Mouse (Mus musculus): ENCODE results near the gene 4930539E08Rik. TPM values are rescaled to one million over a fixed set of nuclear protein-coding genes. Genes with fewer than 3 reads are reported as not detected.

4930539E08Rik gene
- total RNA-seq, 2 experiments from 2014 or later: 9.4 to 11.2 TPM

- DNase-seq (ENCODE audit: extremely low spot score in 1 of 2, low spot score in 2 of 2): no peak
- Histone ChIP-seq H3K4me3 (no peak overlapping the region), H3K27ac (no peak overlapping the region)
- intact Hi-C loops (cut with DNase I): no loop called here
- no peak for TF ChIP-seq CTCF (IDR thresholded peaks at IDR 0.05)
These were observed 27.0 kb upstream of the 4930539E08Rik start for GRCm38 (mm10) chr17:28942101-28942500.

GRCm38 (mm10) chr17:28940776-28941555 is 25.8 kb upstream of the 4930539E08Rik start:
- Histone ChIP-seq H3K4me3 (no peak overlapping the region), H3K27ac (no peak overlapping the region)
- intact Hi-C loops (cut with DNase I): no loop called here
- no peak for DNase-seq (ENCODE audit: extremely low spot score in 1 of 2, low spot score in 2 of 2)
- TF ChIP-seq CTCF (IDR thresholded peaks at IDR 0.05): no peak

- no peak for DNase-seq (ENCODE audit: extremely low spot score in 1 of 2, low spot score in 2 of 2)
- peak; percentile 50 for TF ChIP-seq CTCF (IDR thresholded peaks at IDR 0.05)
These were observed 21.7 kb upstream of the 4930539E08Rik start for GRCm38 (mm10) chr17:28936622-28937345.

GRCm38 (mm10) chr17:28936133-28936532 is 21.0 kb upstream of the 4930539E08Rik start:
- TF ChIP-seq CTCF (IDR thresholded peaks at IDR 0.05): no peak
- DNase-seq (ENCODE audit: extremely low spot score in 1 of 2, low spot score in 2 of 2): no peak
- H3K4me3 ChIP-seq: no peak overlapping the region
- no peak overlapping the region for H3K27ac ChIP-seq
- intact Hi-C loops (cut with DNase I): no loop called here

More at GRCm38 (mm10) chr17:28936622-28937345, 21.7 kb upstream of the 4930539E08Rik start:
- Histone ChIP-seq H3K4me3 (no peak overlapping the region), H3K27ac (no peak overlapping the region)
- intact Hi-C loops (cut with DNase I): no loop called here

GRCm38 (mm10) chr17:28934120-28934916 is 19.2 kb upstream of the 4930539E08Rik start:
- intact Hi-C loops (cut with DNase I): no loop called here
- H3K4me3 ChIP-seq: no peak overlapping the region
- no peak overlapping the region for H3K27ac ChIP-seq
- DNase-seq (ENCODE audit: extremely low spot score in 1 of 2, low spot score in 2 of 2): no peak
- TF ChIP-seq CTCF (IDR thresholded peaks at IDR 0.05): no peak

- Histone ChIP-seq H3K4me3 (no peak overlapping the region), H3K27ac (no peak overlapping the region)
- intact Hi-C loops (cut with DNase I): no loop called here
- no peak for TF ChIP-seq CTCF (IDR thresholded peaks at IDR 0.05)
- DNase-seq (ENCODE audit: extremely low spot score in 1 of 2, low spot score in 2 of 2): no peak
These were observed 17.1 kb upstream of the 4930539E08Rik start for GRCm38 (mm10) chr17:28932274-28932673.

- no peak for TF ChIP-seq CTCF (IDR thresholded peaks at IDR 0.05)
- DNase-seq (ENCODE audit: extremely low spot score in 1 of 2, low spot score in 2 of 2): no peak
- Histone ChIP-seq H3K4me3 (no peak overlapping the region), H3K27ac (no peak overlapping the region)
- intact Hi-C loops (cut with DNase I): no loop called here
These were observed 16.5 kb upstream of the 4930539E08Rik start for GRCm38 (mm10) chr17:28931436-28932211.

GRCm38 (mm10) chr17:28930392-28931074 is 15.4 kb upstream of the 4930539E08Rik start:
- intact Hi-C loops (cut with DNase I): no loop called here
- TF ChIP-seq CTCF (IDR thresholded peaks at IDR 0.05): peak; percentile 39
- no peak overlapping the region for H3K4me3 ChIP-seq
- H3K27ac ChIP-seq: no peak overlapping the region; the same call in 1 of the 2 replicates
- DNase-seq (ENCODE audit: extremely low spot score in 1 of 2, low spot score in 2 of 2): peak; percentile 49 to 54

GRCm38 (mm10) chr17:28929369-28929768 is 14.2 kb upstream of the 4930539E08Rik start:
- Histone ChIP-seq H3K4me3 (no peak overlapping the region), H3K27ac (no peak overlapping the region)
- intact Hi-C loops (cut with DNase I): no loop called here
- DNase-seq (ENCODE audit: extremely low spot score in 1 of 2, low spot score in 2 of 2): no peak
- TF ChIP-seq CTCF (IDR thresholded peaks at IDR 0.05): no peak

GRCm38 (mm10) chr17:28928004-28928403 is 12.9 kb upstream of the 4930539E08Rik start:
- intact Hi-C loops (cut with DNase I): no loop called here
- no peak for DNase-seq (ENCODE audit: extremely low spot score in 1 of 2, low spot score in 2 of 2)
- H3K27ac ChIP-seq: no peak overlapping the region
- no peak overlapping the region for H3K4me3 ChIP-seq
- no peak for TF ChIP-seq CTCF (IDR thresholded peaks at IDR 0.05)

Measured in left cerebral cortex, adult 2 months (tissue).